Mouse (Mus musculus): ENCODE results near the gene Diexf.

- no peak for TF ChIP-seq CTCF (IDR thresholded peaks at IDR 0.05; ENCODE audit: low read depth)
- no peak for TF ChIP-seq EP300 (optimal IDR thresholded peaks at IDR 0.05)
Measured at GRCm38 (mm10) chr1:193138087-193138486, 8.0 kb upstream of the Diexf start.

All from stomach, postnatal 0 days (tissue).